Mouse (Mus musculus): ENCODE measurements around the gene Rcsd1.
A peak's percentile ranks its signal among the peaks of the same experiment; 100 is the strongest.

Rcsd1 gene

GRCm38 (mm10) chr1:165717711-165718542 is 8.4 kb upstream of the Rcsd1 start:
- peak; percentile 70 for DNase-seq (ENCODE audit: low spot score)

- DNase-seq (ENCODE audit: low spot score): no peak
These were observed 6.9 kb upstream of the Rcsd1 start for GRCm38 (mm10) chr1:165716426-165716825.

- DNase-seq (ENCODE audit: low spot score): no peak
These were observed 4.2 kb upstream of the Rcsd1 start for GRCm38 (mm10) chr1:165713798-165714197.

GRCm38 (mm10) chr1:165711914-165712313 is 2.4 kb upstream of the Rcsd1 start:
- no peak for DNase-seq (ENCODE audit: low spot score)

- DNase-seq (ENCODE audit: low spot score): peak; percentile 54
These were observed 724 bp downstream of the Rcsd1 start for GRCm38 (mm10) chr1:165708686-165709380.

- no peak for DNase-seq (ENCODE audit: low spot score)
These were observed 1.8 kb downstream of the Rcsd1 start for GRCm38 (mm10) chr1:165707640-165708322.

- no peak for DNase-seq (ENCODE audit: low spot score)
These were observed 2.3 kb downstream of the Rcsd1 start for GRCm38 (mm10) chr1:165707241-165707639.

- no peak for DNase-seq (ENCODE audit: low spot score)
These were observed 3.1 kb downstream of the Rcsd1 start for GRCm38 (mm10) chr1:165706492-165706891.

GRCm38 (mm10) chr1:165705868-165706348 is 3.6 kb downstream of the Rcsd1 start:
- peak; percentile 51 for DNase-seq (ENCODE audit: low spot score)

- DNase-seq (ENCODE audit: low spot score): no peak
These were observed 4.2 kb downstream of the Rcsd1 start for GRCm38 (mm10) chr1:165705368-165705767.

- no peak for DNase-seq (ENCODE audit: low spot score)
These were observed 4.7 kb downstream of the Rcsd1 start for GRCm38 (mm10) chr1:165704841-165705240.

GRCm38 (mm10) chr1:165702221-165703031 is 7.1 kb downstream of the Rcsd1 start:
- no peak for DNase-seq (ENCODE audit: low spot score)

- no peak for DNase-seq (ENCODE audit: low spot score)
These were observed 8.0 kb downstream of the Rcsd1 start for GRCm38 (mm10) chr1:165701562-165701961.

GRCm38 (mm10) chr1:165700933-165701518 is 8.5 kb downstream of the Rcsd1 start:
- DNase-seq (ENCODE audit: low spot score): peak; percentile 81

GRCm38 (mm10) chr1:165700376-165700815 is 9.2 kb downstream of the Rcsd1 start:
- DNase-seq (ENCODE audit: low spot score): peak; percentile 75

GRCm38 (mm10) chr1:165697701-165698100 is 11.9 kb downstream of the Rcsd1 start:
- no peak for DNase-seq (ENCODE audit: low spot score)

- DNase-seq (ENCODE audit: low spot score): no peak
These were observed 12.7 kb downstream of the Rcsd1 start for GRCm38 (mm10) chr1:165696870-165697269.

GRCm38 (mm10) chr1:165696040-165696439 is 13.5 kb downstream of the Rcsd1 start:
- no peak for DNase-seq (ENCODE audit: low spot score)

GRCm38 (mm10) chr1:165695392-165696014 is 14.1 kb downstream of the Rcsd1 start:
- no peak for DNase-seq (ENCODE audit: low spot score)

GRCm38 (mm10) chr1:165693856-165694255 is 15.7 kb downstream of the Rcsd1 start:
- no peak for DNase-seq (ENCODE audit: low spot score)

GRCm38 (mm10) chr1:165691516-165691915 is 18.0 kb downstream of the Rcsd1 start:
- peak; percentile 83 for DNase-seq (ENCODE audit: low spot score)
